Mouse (Mus musculus) forebrain, embryonic 15.5 days (tissue): Measurements from ENCODE around the gene Mid1ip1. TPM values are rescaled to one million over a fixed set of nuclear protein-coding genes. Genes with fewer than 3 reads are reported as not detected.

Experiments used
- ATAC-seq: fragments of 200-750 bp; cut with Nextera tagmentation; replicated peaks from 2 replicates; pipeline ENCODE4 v1.8.0; 2017; ENCODE audit warnings: mild to moderate bottlenecking, moderate TSS enrichment, moderate library complexity
- H3K27ac ChIP-seq: fragments of 300-500 bp; sonication (generic); replicated peaks from 2 replicates; pipeline ENCODE4 v1.5.1; 2015; ENCODE audit warnings: mild to moderate bottlenecking, inconsistent platforms
- H3K27me3 ChIP-seq: fragments of 300-500 bp; sonication (generic); 2 replicates; pipeline ENCODE4 v1.6.1; 2015; ENCODE audit warnings: inconsistent platforms
- H3K36me3 ChIP-seq: fragments of 300-500 bp; sonication (generic); 2 replicates; pipeline ENCODE4 v1.6.1; 2015; ENCODE audit warnings: mild to moderate bottlenecking, inconsistent platforms
- H3K4me1 ChIP-seq: fragments of 300-500 bp; sonication (generic); 2 replicates; pipeline ENCODE4 v1.6.1; 2015; ENCODE audit warnings: inconsistent platforms
- H3K4me2 ChIP-seq: fragments of 300-500 bp; sonication (generic); replicated peaks from 2 replicates; pipeline ENCODE4 v1.6.1; 2015; ENCODE audit warnings: mild to moderate bottlenecking, inconsistent platforms
- H3K4me3 ChIP-seq: fragments of 300-500 bp; sonication (generic); 2 replicates; pipeline ENCODE4 v1.5.1; 2015; ENCODE audit warnings: mild to moderate bottlenecking, inconsistent platforms
- H3K9ac ChIP-seq: fragments of 300-500 bp; sonication (generic); replicated peaks from 2 replicates; pipeline ENCODE4 v1.6.1; 2015; ENCODE audit warnings: mild to moderate bottlenecking, inconsistent platforms
- H3K9me3 ChIP-seq: fragments of 300-500 bp; sonication (generic); 2 replicates; pipeline ENCODE4 v1.6.1; 2016; ENCODE audit warnings: inconsistent platforms
- WGBS: fragments of 180-500 bp; shearing (Covaris S2); methylation state at CpG from one replicate; pipeline ENCODE4 v1.1.7; 2015; ENCODE audit warnings: mixed read lengths; 5-methylcytosine and 5-hydroxymethylcytosine counted together
- polyA plus RNA-seq: library from polyadenylated mRNA; unstranded; fragments of >200 nt; fragmentation: Nextera tagmentation; extraction: Ambion mirVana; gene quantifications from 2 replicates; pipeline ENCODE4 v1.2.1, GENCODE M21; 2015

The Mid1ip1 gene
- 93.5 and 98.3 TPM in 2 replicates for polyA plus RNA-seq

- Histone ChIP-seq H3K9me3 (no peaks in the 10 kb centered on the region), H3K4me3 (no peak within 1 kb of the TSS), H3K36me3 (no peaks in the 10 kb centered on the region), H3K27ac (no peak within 1 kb of the TSS), H3K27me3 (no peaks in the 10 kb centered on the region), H3K4me2 (peak within 1 kb of the TSS; percentile 21), H3K4me1 (0 out of 2 replicates have a peak, but pooled peaks cover 4% of the 10 kb centered on the region), H3K9ac (no peak within 1 kb of the TSS)
- no peak for ATAC-seq
- 26% methylated on average over 12 of the region's 12 CpGs for WGBS
These were observed at the start of gene Mid1ip1 for GRCm38 (mm10) chrX:10714696-10715140. TSS of gene Mid1ip1 (plus strand) at chrX:10715013.

- no peak for ATAC-seq
- WGBS: 85% methylated on average over 5 of the region's 5 CpGs
These were observed 20.2 kb upstream of the Mid1ip1 start for GRCm38 (mm10) chrX:10694455-10695180.

GRCm38 (mm10) chrX:10706728-10707127, 8.1 kb upstream of the Mid1ip1 start:
- no peak overlapping the region for H3K4me3 ChIP-seq
- no peaks in the 10 kb centered on the region for H3K4me1 ChIP-seq
- no peak for ATAC-seq
- WGBS: 90% methylated on average over 3 of the region's 3 CpGs
- H3K36me3 ChIP-seq: no peaks in the 10 kb centered on the region
- no peaks in the 10 kb centered on the region for H3K9me3 ChIP-seq
- no peaks in the 10 kb centered on the region for H3K27me3 ChIP-seq
- no peak overlapping the region for H3K4me2 ChIP-seq
- H3K9ac ChIP-seq: no peak overlapping the region
- H3K27ac ChIP-seq: no peak overlapping the region

More at GRCm38 (mm10) chrX:10694455-10695180, 20.2 kb upstream of the Mid1ip1 start:
- Histone ChIP-seq H3K4me1 (no peaks in the 10 kb centered on the region), H3K4me2 (no peak overlapping the region), H3K27me3 (no peaks in the 10 kb centered on the region), H3K9ac (no peak overlapping the region), H3K9me3 (no peaks in the 10 kb centered on the region), H3K27ac (no peak overlapping the region), H3K36me3 (no peaks in the 10 kb centered on the region), H3K4me3 (no peak overlapping the region)

- H3K27me3 ChIP-seq: no peaks in the 10 kb centered on the region
- peak overlapping the region; percentile 21 for H3K4me2 ChIP-seq
- H3K27ac ChIP-seq: no peak overlapping the region
- 41% methylated on average over 11 of the region's 11 CpGs for WGBS
- 0 out of 2 replicates have a peak, but pooled peaks cover 4% of the 10 kb centered on the region for H3K4me1 ChIP-seq
- H3K9ac ChIP-seq: no peak overlapping the region
- no peak overlapping the region for H3K4me3 ChIP-seq
- H3K9me3 ChIP-seq: no peaks in the 10 kb centered on the region
- no peak for ATAC-seq
- no peaks in the 10 kb centered on the region for H3K36me3 ChIP-seq
These were observed 775 bp upstream of the Mid1ip1 start for GRCm38 (mm10) chrX:10713839-10714637.

GRCm38 (mm10) chrX:10716917-10717763, 2.3 kb downstream of the Mid1ip1 start:
- Histone ChIP-seq H3K9ac (peak overlapping the region; percentile 71), H3K9me3 (no peaks in the 10 kb centered on the region), H3K4me2 (peak overlapping the region; percentile 54), H3K4me1 (0 out of 2 replicates have a peak, but pooled peaks cover 8% of the 10 kb centered on the region), H3K27ac (peak overlapping the region; percentile 89), H3K4me3 (peak overlapping the region; percentile 53), H3K36me3 (no peaks in the 10 kb centered on the region), H3K27me3 (no peaks in the 10 kb centered on the region)
- peak; percentile 91 for ATAC-seq
- WGBS: 26% methylated on average over 47 of the region's 50 CpGs

- Histone ChIP-seq H3K9me3 (no peaks in the 10 kb centered on the region), H3K27me3 (no peaks in the 10 kb centered on the region), H3K9ac (peak overlapping the region; percentile 71), H3K4me3 (peak overlapping the region; percentile 53), H3K36me3 (no peaks in the 10 kb centered on the region), H3K4me1 (0 out of 2 replicates have a peak, but pooled peaks cover 8% of the 10 kb centered on the region), H3K27ac (peak overlapping the region; percentile 89), H3K4me2 (peak overlapping the region; percentile 54)
- peak; percentile 17 for ATAC-seq
- 21% methylated on average over 61 of the region's 61 CpGs for WGBS
These were observed 3.4 kb downstream of the Mid1ip1 start for GRCm38 (mm10) chrX:10718021-10718837.

GRCm38 (mm10) chrX:10718838-10719539, 4.2 kb downstream of the Mid1ip1 start:
- 18% methylated on average over 22 of the region's 22 CpGs for WGBS
- Histone ChIP-seq H3K9me3 (no peaks in the 10 kb centered on the region), H3K36me3 (no peaks in the 10 kb centered on the region), H3K9ac (peak overlapping the region; percentile 71), H3K4me1 (0 out of 2 replicates have a peak, but pooled peaks cover 8% of the 10 kb centered on the region), H3K27ac (peak overlapping the region; percentile 89), H3K4me3 (peak overlapping the region; percentile 53), H3K27me3 (no peaks in the 10 kb centered on the region), H3K4me2 (peak overlapping the region; percentile 54)
- ATAC-seq: peak; percentile 86

GRCm38 (mm10) chrX:10720391-10720790, 5.6 kb downstream of the Mid1ip1 start:
- 17% methylated on average over 6 of the region's 6 CpGs for WGBS
- no peak for ATAC-seq
- Histone ChIP-seq H3K4me3 (no peak overlapping the region), H3K4me1 (0 out of 2 replicates have a peak, but pooled peaks cover 3% of the 10 kb centered on the region), H3K9me3 (no peaks in the 10 kb centered on the region), H3K9ac (no peak overlapping the region), H3K4me2 (peak overlapping the region; percentile 54), H3K36me3 (no peaks in the 10 kb centered on the region), H3K27me3 (no peaks in the 10 kb centered on the region), H3K27ac (0 out of 2 replicates have a peak overlapping the region, but pooled peaks have one; percentile 27)

- no peak for ATAC-seq
- Histone ChIP-seq H3K27me3 (no peaks in the 10 kb centered on the region), H3K9ac (no peak overlapping the region), H3K4me1 (0 out of 2 replicates have a peak, but pooled peaks cover 3% of the 10 kb centered on the region), H3K9me3 (no peaks in the 10 kb centered on the region), H3K4me3 (no peak overlapping the region), H3K4me2 (no peak overlapping the region), H3K27ac (no peak overlapping the region), H3K36me3 (no peaks in the 10 kb centered on the region)
- WGBS: 37% methylated on average over 1 of the region's 1 CpGs
These were observed 9.8 kb downstream of the Mid1ip1 start for GRCm38 (mm10) chrX:10724571-10724970.

GRCm38 (mm10) chrX:10729488-10729887, 14.7 kb downstream of the Mid1ip1 start:
- H3K9me3 ChIP-seq: no peaks in the 10 kb centered on the region
- H3K9ac ChIP-seq: no peak overlapping the region
- WGBS: 17% methylated on average over 4 of the region's 6 CpGs
- H3K4me2 ChIP-seq: no peak overlapping the region
- H3K36me3 ChIP-seq: no peaks in the 10 kb centered on the region
- H3K27me3 ChIP-seq: no peaks in the 10 kb centered on the region
- no peak for ATAC-seq
- H3K4me1 ChIP-seq: no peaks in the 10 kb centered on the region
- no peak overlapping the region for H3K4me3 ChIP-seq
- H3K27ac ChIP-seq: no peak overlapping the region
